Mouse (Mus musculus) kidney, adult 2 months (tissue): ENCODE results near the gene Pik3r6. TPM values are rescaled to one million over a fixed set of nuclear protein-coding genes. Genes with fewer than 3 reads are reported as not detected.

Source experiments
- DNase-seq: peaks from one replicate; pipeline ENCODE4 v3.0.0; 2021
- H3K27ac ChIP-seq: fragments of 200-500 bp; 2 replicates; pipeline ENCODE4 v1.5.1; 2012; ENCODE audit warnings: low read depth, low read length, control low read depth, inconsistent platforms; ENCODE audit not compliant: insufficient read depth
- H3K27me3 ChIP-seq: fragments of 200-500 bp; replicated peaks from 2 replicates; pipeline ENCODE4 v1.6.1; 2012; ENCODE audit warnings: mild to moderate bottlenecking, moderate library complexity, low read length, inconsistent platforms; ENCODE audit not compliant: control insufficient read depth, insufficient read depth
- H3K36me3 ChIP-seq: fragments of 200-500 bp; 2 replicates; pipeline ENCODE4 v1.6.1; 2012; ENCODE audit warnings: mild to moderate bottlenecking, moderate library complexity, low read length, inconsistent platforms; ENCODE audit not compliant: control insufficient read depth, insufficient read depth
- H3K4me1 ChIP-seq: fragments of 200-500 bp; 2 replicates; pipeline ENCODE4 v1.6.1; 2011; ENCODE audit warnings: low read length; ENCODE audit not compliant: control insufficient read depth, insufficient read depth
- H3K4me3 ChIP-seq: fragments of 200-500 bp; 2 replicates; pipeline ENCODE4 v1.5.1; 2011; ENCODE audit warnings: mild to moderate bottlenecking, low read depth, low read length, control low read depth; ENCODE audit not compliant: insufficient read depth
- CTCF ChIP-seq: fragments of 200-500 bp; conservative IDR thresholded peaks from 2 replicates; pipeline ENCODE4 v1.5.1; 2011; ENCODE audit warnings: low read depth, mild to moderate bottlenecking, control low read depth, low read length, moderate library complexity, mixed read lengths; ENCODE audit not compliant: insufficient read depth, insufficient read length
- POLR2A ChIP-seq: fragments of 200-500 bp; IDR thresholded peaks from one replicate; pipeline ENCODE4 v1.6.1; 2011; ENCODE audit warnings: low read depth, low read length, control low read depth
- WGBS: fragments of 180-500 bp; shearing (Covaris S2); methylation state at CpG from one replicate; pipeline ENCODE4 v1.1.7; 2018; 5-methylcytosine and 5-hydroxymethylcytosine counted together
- polyA plus RNA-seq: library from polyadenylated mRNA; depleted of rRNA; stranded (reverse); fragments of >200 nt; gene quantifications from 2 replicates; pipeline ENCODE4 v1.2.3, GENCODE M21; 2012; rRNA removed

Pik3r6 gene
- polyA plus RNA-seq, 1 experiment, result 3.8 TPM

DNA sequence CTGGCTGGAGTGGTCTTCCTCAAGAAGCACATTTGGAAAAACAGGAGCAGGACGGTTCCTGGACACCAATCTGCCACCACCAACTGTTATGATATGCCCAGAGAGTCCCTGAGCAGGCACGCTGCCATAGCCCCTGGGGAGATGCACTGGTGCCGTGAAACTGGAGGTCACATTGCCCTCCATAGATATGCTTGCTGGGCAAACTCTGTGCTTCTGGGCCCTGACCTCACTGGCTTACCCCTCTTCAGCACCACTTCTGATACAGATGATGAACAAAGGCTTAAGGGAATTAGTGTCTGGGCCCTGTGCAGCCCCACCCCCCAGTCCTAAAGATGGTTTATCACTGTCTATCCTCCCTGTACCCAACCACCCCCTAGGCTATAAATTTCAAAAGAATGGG lies 90.4 kb downstream of the Pik3r6 start:
- TF ChIP-seq CTCF (no peak), POLR2A (no peak)

DNA sequence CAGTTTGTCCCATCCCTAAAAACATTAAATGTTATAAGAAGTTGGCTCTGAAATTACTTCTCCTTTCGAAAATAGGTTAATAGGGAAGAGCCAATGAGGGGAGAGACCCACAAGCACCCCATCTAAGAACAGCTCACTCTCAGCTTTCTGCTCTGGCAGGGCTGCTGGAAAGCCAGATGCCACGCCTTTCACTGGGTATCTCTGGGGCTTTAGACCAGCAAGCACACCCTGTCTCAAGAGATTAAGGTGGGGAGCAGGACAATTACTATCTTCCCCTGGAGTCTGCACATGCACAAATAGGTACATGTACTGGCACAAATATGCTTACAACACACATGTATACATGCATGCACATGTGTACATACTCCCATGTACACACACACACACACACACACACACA lies 95.1 kb downstream of the Pik3r6 start:
- WGBS, result 86% methylated on average over 2 of the region's 2 CpGs
- Histone ChIP-seq H3K36me3 (no peaks in the 10 kb centered on the region), H3K27me3 (no peaks in the 10 kb centered on the region), H3K4me1 (peaks cover 11% of the 10 kb centered on the region; the same call in 1 of the 2 replicates), H3K4me3 (no peak overlapping the region), H3K27ac (no peak overlapping the region)
- no peak for DNase-seq
- TF ChIP-seq CTCF (no peak), POLR2A (no peak)

More for the DNA sequence above, 90.4 kb downstream of the Pik3r6 start:
- Histone ChIP-seq H3K4me3 (no peak overlapping the region), H3K4me1 (no peaks in the 10 kb centered on the region), H3K27ac (no peak overlapping the region), H3K27me3 (no peaks in the 10 kb centered on the region), H3K36me3 (no peaks in the 10 kb centered on the region)
- DNase-seq, result no peak
- WGBS, result 83% methylated on average over 3 of the region's 3 CpGs

DNA sequence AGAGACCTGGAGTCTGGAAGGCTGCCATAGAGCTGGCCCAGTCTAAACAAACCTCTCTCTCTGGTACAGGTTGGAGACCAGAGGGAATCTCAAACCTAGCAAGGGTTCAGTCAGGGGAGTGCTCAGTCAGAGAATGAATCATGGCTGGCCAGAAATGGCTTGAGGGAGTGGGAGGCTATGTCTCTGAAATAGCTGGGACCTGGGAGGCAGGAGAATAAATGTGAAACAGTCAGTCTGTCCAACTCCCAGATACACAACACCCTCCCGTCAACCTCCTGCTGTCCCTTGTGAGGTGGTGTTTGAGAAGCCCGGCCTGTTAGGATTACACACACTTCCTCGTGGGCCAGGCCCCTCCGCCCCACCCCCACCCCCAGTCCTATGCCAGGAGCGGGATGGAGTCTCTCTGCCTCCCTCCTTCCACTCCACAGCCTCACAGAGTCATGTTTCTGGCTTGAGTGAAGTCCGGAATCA lies 97.8 kb downstream of the Pik3r6 start:
- no peak for DNase-seq
- Histone ChIP-seq H3K4me3 (no peak overlapping the region), H3K4me1 (peaks cover 11% of the 10 kb centered on the region; the same call in 1 of the 2 replicates), H3K27ac (0 out of 2 replicates have a peak overlapping the region, but pooled peaks have one; percentile 8), H3K36me3 (no peaks in the 10 kb centered on the region), H3K27me3 (no peaks in the 10 kb centered on the region)
- 48% methylated on average over 6 of the region's 6 CpGs for WGBS
- no peak for TF ChIP-seq POLR2A
- no peak for TF ChIP-seq CTCF

DNA sequence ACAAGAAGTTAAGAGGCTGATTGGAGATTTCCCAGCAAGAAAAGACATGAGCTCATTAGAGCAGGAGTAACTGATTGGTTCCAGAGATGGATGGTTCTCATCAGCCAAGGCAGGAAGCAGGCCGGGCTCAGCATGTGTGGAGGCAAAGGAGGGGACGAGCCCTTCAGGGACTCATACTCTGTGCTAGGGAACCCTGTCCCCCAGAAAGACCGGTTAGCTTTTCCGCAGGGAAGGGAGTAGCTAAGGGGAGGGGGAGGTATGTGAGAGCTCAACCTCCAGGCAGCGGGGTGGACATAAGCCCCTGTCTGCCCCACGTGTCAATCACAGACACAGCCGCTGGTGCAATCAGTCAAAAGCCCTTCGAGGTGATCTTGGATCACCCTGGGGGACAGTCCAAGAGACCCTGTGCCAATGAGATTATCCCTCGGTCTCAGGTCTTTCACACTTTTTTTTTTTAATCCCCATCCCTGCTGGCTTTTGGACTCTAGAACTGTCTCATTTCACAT lies 98.7 kb downstream of the Pik3r6 start:
- DNase-seq, result no peak
- Histone ChIP-seq H3K36me3 (no peaks in the 10 kb centered on the region), H3K27me3 (no peaks in the 10 kb centered on the region), H3K27ac (no peak overlapping the region), H3K4me1 (peaks cover 11% of the 10 kb centered on the region; the same call in 1 of the 2 replicates), H3K4me3 (no peak overlapping the region)
- no peak for TF ChIP-seq POLR2A
- no peak for TF ChIP-seq CTCF
- 56% methylated on average over 9 of the region's 9 CpGs for WGBS

Other genes starting within 250 kb of the Pik3r6 start
- 24.4 and 33.1 TPM in 2 replicates for gene Ntn1, start 102.2 kb upstream of the Pik3r6 start, polyA plus RNA-seq
- 0.83 and 2.2 TPM in 2 replicates for gene Pik3r5, start 70.9 kb upstream of the Pik3r6 start, polyA plus RNA-seq
- gene Mfsd6l, start 53.2 kb downstream of the Pik3r6 start, polyA plus RNA-seq, result 2.2 and 2.3 TPM in 2 replicates
- 0.33 TPM in 1 of 2 replicates, not detected in the other for gene Ccdc42, start 84.0 kb downstream of the Pik3r6 start, polyA plus RNA-seq
- 32.4 and 33.7 TPM in 2 replicates for gene Myh10, start 188.5 kb downstream of the Pik3r6 start, polyA plus RNA-seq